Mouse (Mus musculus): ENCODE results near the gene Top1. TPM values are rescaled to one million over a fixed set of nuclear protein-coding genes. Genes with fewer than 3 reads are reported as not detected.
A peak's percentile ranks its signal among the peaks of the same experiment; 100 is the strongest.

Top1 gene
- 48.6 and 49.7 TPM in 2 replicates for polyA plus RNA-seq (2014; fragmentation: Nextera tagmentation; extraction: Ambion mirVana)

- ATAC-seq (ENCODE audit: insufficient number of reproducible peaks, insufficient read depth, low FRiP score, low read depth): peak; percentile 97
- Histone ChIP-seq H3K27ac (replicated peaks in 1 of 2; ENCODE audit: control insufficient read depth in 1 of 2, insufficient read depth in 1 of 2, low read depth in 2 of 2, low read length in 2 of 2) (peak within 1 kb of the TSS; percentile 95 to 99), H3K36me3 (ENCODE audit: control insufficient read depth, insufficient read depth, low read length) (peaks cover 7% of the 10 kb centered on the region; the same call in 1 of the 2 replicates), H3K4me1 (ENCODE audit: control insufficient read depth in 2 of 2, insufficient read depth in 2 of 2, low read length in 2 of 2) (peaks cover 4 to 24% of the 10 kb centered on the region in 2 experiments; a peak in 3 of 4 replicates), H3K4me3 (ENCODE audit: control insufficient read depth in 1 of 2, insufficient read depth in 1 of 2, low read depth in 1 of 2, low read length in 2 of 2) (peak within 1 kb of the TSS; percentile 91 to 96), H3K27me3 (ENCODE audit: control insufficient read depth, insufficient read depth, low read length) (no peaks in the 10 kb centered on the region), H3K4me2 (ENCODE audit: low read length) (peak within 1 kb of the TSS; percentile 82), H3K9ac (ENCODE audit: low read length) (peak within 1 kb of the TSS; percentile 100), H3K9me3 (ENCODE audit: control insufficient read depth, low read length) (no peaks in the 10 kb centered on the region)
- under 1% methylated on average over 50 of the region's 50 CpGs for WGBS
These were observed at the start of gene Top1 for GRCm38 (mm10) chr2:160645614-160646137. TSS of gene Top1 (plus strand) at chr2:160645888.

- H3K27me3 ChIP-seq (ENCODE audit: control insufficient read depth, insufficient read depth, low read length): no peaks in the 10 kb centered on the region
- peak overlapping the region; percentile 22; the same call in 1 of the 2 replicates for H3K4me2 ChIP-seq (ENCODE audit: low read length)
- H3K4me3 ChIP-seq (ENCODE audit: control insufficient read depth in 1 of 2, insufficient read depth in 1 of 2, low read depth in 1 of 2, low read length in 2 of 2): no peak overlapping the region
- H3K9ac ChIP-seq (ENCODE audit: low read length): no peak overlapping the region
- ATAC-seq (ENCODE audit: insufficient number of reproducible peaks, insufficient read depth, low FRiP score, low read depth): peak; percentile 54; the same call in 1 of the 2 replicates
- WGBS: 34% methylated on average over 12 of the region's 12 CpGs
- H3K36me3 ChIP-seq (ENCODE audit: control insufficient read depth, insufficient read depth, low read length): no peaks in the 10 kb centered on the region
- H3K9me3 ChIP-seq (ENCODE audit: control insufficient read depth, low read length): no peaks in the 10 kb centered on the region
- peaks cover 0 to 2% of the 10 kb centered on the region in 2 experiments; a peak in 1 of 4 replicates for H3K4me1 ChIP-seq (ENCODE audit: control insufficient read depth in 2 of 2, insufficient read depth in 2 of 2, low read length in 2 of 2)
- no peak overlapping the region for H3K27ac ChIP-seq (replicated peaks in 1 of 2; ENCODE audit: control insufficient read depth in 1 of 2, insufficient read depth in 1 of 2, low read depth in 2 of 2, low read length in 2 of 2)
These were observed 48.0 kb upstream of the Top1 start for GRCm38 (mm10) chr2:160597582-160598281.

GRCm38 (mm10) chr2:160601805-160602204 lies 43.9 kb upstream of the Top1 start:
- peaks cover 5 to 7% of the 10 kb centered on the region in 2 experiments; a peak in 2 of 4 replicates for H3K4me1 ChIP-seq (ENCODE audit: control insufficient read depth in 2 of 2, insufficient read depth in 2 of 2, low read length in 2 of 2)
- ATAC-seq (ENCODE audit: insufficient number of reproducible peaks, insufficient read depth, low FRiP score, low read depth): no peak
- 33% methylated on average over 1 of the region's 1 CpGs for WGBS

GRCm38 (mm10) chr2:160603154-160603933 lies 42.3 kb upstream of the Top1 start:
- 48% methylated on average over 10 of the region's 10 CpGs for WGBS
- no peak overlapping the region; the same call in 1 of the 2 replicates for H3K4me2 ChIP-seq (ENCODE audit: low read length)
- peaks cover 3 to 7% of the 10 kb centered on the region in 2 experiments; a peak in 2 of 4 replicates for H3K4me1 ChIP-seq (ENCODE audit: control insufficient read depth in 2 of 2, insufficient read depth in 2 of 2, low read length in 2 of 2)

More at GRCm38 (mm10) chr2:160601805-160602204, 43.9 kb upstream of the Top1 start:
- Histone ChIP-seq H3K4me3 (ENCODE audit: control insufficient read depth in 1 of 2, insufficient read depth in 1 of 2, low read depth in 1 of 2, low read length in 2 of 2) (no peak overlapping the region), H3K9me3 (ENCODE audit: control insufficient read depth, low read length) (peaks cover 3% of the 10 kb centered on the region; the same call in 1 of the 2 replicates), H3K9ac (ENCODE audit: low read length) (no peak overlapping the region), H3K36me3 (ENCODE audit: control insufficient read depth, insufficient read depth, low read length) (no peaks in the 10 kb centered on the region), H3K27me3 (ENCODE audit: control insufficient read depth, insufficient read depth, low read length) (no peaks in the 10 kb centered on the region), H3K27ac (replicated peaks in 1 of 2; ENCODE audit: control insufficient read depth in 1 of 2, insufficient read depth in 1 of 2, low read depth in 2 of 2, low read length in 2 of 2) (no peak overlapping the region), H3K4me2 (ENCODE audit: low read length) (no peak overlapping the region)

GRCm38 (mm10) chr2:160610012-160610411 lies 35.7 kb upstream of the Top1 start:
- no peaks in the 10 kb centered on the region; a peak in 1 of 4 replicates for H3K4me1 ChIP-seq (ENCODE audit: control insufficient read depth in 2 of 2, insufficient read depth in 2 of 2, low read length in 2 of 2)
- no peak for ATAC-seq (ENCODE audit: insufficient number of reproducible peaks, insufficient read depth, low FRiP score, low read depth)
- no peak overlapping the region for H3K4me3 ChIP-seq (ENCODE audit: control insufficient read depth in 1 of 2, insufficient read depth in 1 of 2, low read depth in 1 of 2, low read length in 2 of 2)
- no peaks in the 10 kb centered on the region for H3K27me3 ChIP-seq (ENCODE audit: control insufficient read depth, insufficient read depth, low read length)
- no peaks in the 10 kb centered on the region for H3K36me3 ChIP-seq (ENCODE audit: control insufficient read depth, insufficient read depth, low read length)
- H3K9me3 ChIP-seq (ENCODE audit: control insufficient read depth, low read length): no peaks in the 10 kb centered on the region
- no peak overlapping the region for H3K27ac ChIP-seq (replicated peaks in 1 of 2; ENCODE audit: control insufficient read depth in 1 of 2, insufficient read depth in 1 of 2, low read depth in 2 of 2, low read length in 2 of 2)
- no peak overlapping the region for H3K9ac ChIP-seq (ENCODE audit: low read length)
- WGBS: 54% methylated on average over 2 of the region's 2 CpGs
- H3K4me2 ChIP-seq (ENCODE audit: low read length): no peak overlapping the region

More at GRCm38 (mm10) chr2:160603154-160603933, 42.3 kb upstream of the Top1 start:
- Histone ChIP-seq H3K27ac (replicated peaks in 1 of 2; ENCODE audit: control insufficient read depth in 1 of 2, insufficient read depth in 1 of 2, low read depth in 2 of 2, low read length in 2 of 2) (no peak overlapping the region; a peak in 1 of 4 replicates), H3K36me3 (ENCODE audit: control insufficient read depth, insufficient read depth, low read length) (no peaks in the 10 kb centered on the region), H3K9ac (ENCODE audit: low read length) (no peak overlapping the region), H3K27me3 (ENCODE audit: control insufficient read depth, insufficient read depth, low read length) (no peaks in the 10 kb centered on the region), H3K4me3 (ENCODE audit: control insufficient read depth in 1 of 2, insufficient read depth in 1 of 2, low read depth in 1 of 2, low read length in 2 of 2) (no peak overlapping the region), H3K9me3 (ENCODE audit: control insufficient read depth, low read length) (peaks cover 3% of the 10 kb centered on the region; the same call in 1 of the 2 replicates)
- peak; percentile 54; the same call in 1 of the 2 replicates for ATAC-seq (ENCODE audit: insufficient number of reproducible peaks, insufficient read depth, low FRiP score, low read depth)

- Histone ChIP-seq H3K4me3 (ENCODE audit: control insufficient read depth in 1 of 2, insufficient read depth in 1 of 2, low read depth in 1 of 2, low read length in 2 of 2) (no peak overlapping the region), H3K4me2 (ENCODE audit: low read length) (no peak overlapping the region), H3K27me3 (ENCODE audit: control insufficient read depth, insufficient read depth, low read length) (no peaks in the 10 kb centered on the region), H3K36me3 (ENCODE audit: control insufficient read depth, insufficient read depth, low read length) (no peaks in the 10 kb centered on the region), H3K27ac (replicated peaks in 1 of 2; ENCODE audit: control insufficient read depth in 1 of 2, insufficient read depth in 1 of 2, low read depth in 2 of 2, low read length in 2 of 2) (no peak overlapping the region), H3K4me1 (ENCODE audit: control insufficient read depth in 2 of 2, insufficient read depth in 2 of 2, low read length in 2 of 2) (no peaks in the 10 kb centered on the region; a peak in 1 of 4 replicates), H3K9me3 (ENCODE audit: control insufficient read depth, low read length) (no peaks in the 10 kb centered on the region), H3K9ac (ENCODE audit: low read length) (no peak overlapping the region)
- WGBS: 76% methylated on average over 5 of the region's 5 CpGs
- no peak for ATAC-seq (ENCODE audit: insufficient number of reproducible peaks, insufficient read depth, low FRiP score, low read depth)
These were observed 32.3 kb upstream of the Top1 start for GRCm38 (mm10) chr2:160613186-160613919.

GRCm38 (mm10) chr2:160617741-160618140 lies 27.9 kb upstream of the Top1 start:
- no peak for ATAC-seq (ENCODE audit: insufficient number of reproducible peaks, insufficient read depth, low FRiP score, low read depth)
- H3K27ac ChIP-seq (replicated peaks in 1 of 2; ENCODE audit: control insufficient read depth in 1 of 2, insufficient read depth in 1 of 2, low read depth in 2 of 2, low read length in 2 of 2): no peak overlapping the region
- H3K4me2 ChIP-seq (ENCODE audit: low read length): no peak overlapping the region
- H3K27me3 ChIP-seq (ENCODE audit: control insufficient read depth, insufficient read depth, low read length): no peaks in the 10 kb centered on the region
- H3K9ac ChIP-seq (ENCODE audit: low read length): no peak overlapping the region
- H3K9me3 ChIP-seq (ENCODE audit: control insufficient read depth, low read length): no peaks in the 10 kb centered on the region
- peaks cover 18 to 25% of the 10 kb centered on the region in 2 experiments for H3K4me1 ChIP-seq (ENCODE audit: control insufficient read depth in 2 of 2, insufficient read depth in 2 of 2, low read length in 2 of 2)
- 78% methylated on average over 6 of the region's 6 CpGs for WGBS
- no peaks in the 10 kb centered on the region for H3K36me3 ChIP-seq (ENCODE audit: control insufficient read depth, insufficient read depth, low read length)
- H3K4me3 ChIP-seq (ENCODE audit: control insufficient read depth in 1 of 2, insufficient read depth in 1 of 2, low read depth in 1 of 2, low read length in 2 of 2): no peak overlapping the region
